Comparison of ENCODE assay signal across 8 mouse cellular contexts in the genomic region with DNA sequence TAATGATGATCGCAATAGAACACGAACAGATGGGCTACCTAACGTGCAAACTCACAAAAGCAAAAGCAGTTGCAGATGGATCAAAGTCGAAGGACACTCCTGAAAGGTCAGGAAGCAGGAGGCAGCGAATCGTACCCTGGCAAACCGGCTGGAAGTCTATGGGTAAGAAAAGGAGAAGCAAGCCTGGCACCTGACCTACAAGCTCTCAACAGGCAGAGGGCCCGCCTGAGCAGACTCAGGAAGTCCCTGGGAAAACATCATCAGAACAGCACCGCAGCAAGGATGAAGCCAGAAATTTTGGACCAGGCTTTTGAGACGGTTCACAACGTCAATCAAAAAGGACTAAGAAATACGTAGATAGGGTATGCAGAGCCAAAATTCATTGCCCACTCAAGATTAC. TPM values are rescaled to one million over a fixed set of nuclear protein-coding genes. Genes with fewer than 3 reads are reported as not detected.
A peak's percentile ranks its signal among the peaks of the same experiment; 100 is the strongest.
DNase-seq lines count a peak whose midpoint lies in the region; ATAC-seq lines count a peak whose summit lies in the region.

No protein-coding gene starts in this region.

- H3K27me3 ChIP-seq in embryonic facial prominence, embryonic 15.5 days = peaks cover 3% of the 10 kb centered on the region; the same call in 1 of the 2 replicates

- peak; percentile 21 to 30 for DNase-seq in urinary bladder, postnatal 36 days (ENCODE audit: low spot score in 2 of 2)
- DNase-seq in urinary bladder, postnatal 4 days (ENCODE audit: low spot score in 2 of 2) = no peak
- DNase-seq in heart, postnatal 4 days = peak; percentile 37
- DNase-seq in left cerebral cortex, adult 18-20 months (ENCODE audit: low spot score in 2 of 2) = peak; percentile 44 to 48
- peak; percentile 65 for DNase-seq in lung, postnatal 36 days
- peak; percentile 32 for DNase-seq in right cerebral cortex, postnatal 4 days
- DNase-seq in urinary bladder, postnatal 25 days (ENCODE audit: low spot score) = no peak

- no peaks in the 10 kb centered on the region for H3K36me3 ChIP-seq in embryonic facial prominence, embryonic 15.5 days

- WGBS in embryonic facial prominence, embryonic 15.5 days = 13% methylated on average over 12 of the region's 12 CpGs

- no peaks in the 10 kb centered on the region for H3K9me3 ChIP-seq in embryonic facial prominence, embryonic 15.5 days (replicated peaks)

- H3K4me1 ChIP-seq in embryonic facial prominence, embryonic 15.5 days = peaks cover 15% of the 10 kb centered on the region

- peak overlapping the region; percentile 79 for H3K4me3 ChIP-seq in embryonic facial prominence, embryonic 15.5 days (replicated peaks)

- peak overlapping the region; percentile 98 for H3K4me2 ChIP-seq in embryonic facial prominence, embryonic 15.5 days (replicated peaks)

- no peak overlapping the region for H3K27ac ChIP-seq in embryonic facial prominence, embryonic 15.5 days (replicated peaks)

- ATAC-seq in embryonic facial prominence, embryonic 15.5 days (ENCODE audit: insufficient number of reproducible peaks, low FRiP score, low TSS enrichment, low read depth) = no peak

- no peak overlapping the region for H3K9ac ChIP-seq in embryonic facial prominence, embryonic 15.5 days

RNA-seq across cellular contexts. Expression of a gene that starts 1.3 kb away (rescaled TPM):
- 1.7 and 1.8 TPM in 2 replicates for polyA plus RNA-seq in embryonic facial prominence, embryonic 15.5 days (2015; fragmentation: Nextera tagmentation; extraction: Ambion mirVana)
- 10 to 100 TPM; 14.5 to 17.3 TPM for total RNA-seq in heart, postnatal 4 days (2021)
- 10 to 100 TPM; 67.8 to 71.2 TPM for total RNA-seq in left cerebral cortex, adult 18-20 months (2021)

Comparison
In these comparisons a context has a peak if more than half of its experiments do, and no peak if none do; other contexts are left out.
1. DNase-seq: peak in urinary bladder, postnatal 36 days (2 of 2), heart, postnatal 4 days (single experiment), left cerebral cortex, adult 18-20 months (2 of 2), lung, postnatal 36 days (single experiment) and right cerebral cortex, postnatal 4 days (single experiment); none in urinary bladder, postnatal 4 days (0 of 2) and urinary bladder, postnatal 25 days (single experiment).